Mouse (Mus musculus) megakaryocyte, embryonic 14.5 days (primary cell): ENCODE measurements around the gene Lemd1.

ENCODE experiments used
- FLI1 ChIP-seq: IDR thresholded peaks from 2 replicates; pipeline ENCODE4 v1.6.1; 2012; ENCODE audit warnings: low read length, inconsistent platforms, mixed read lengths
- GATA1 ChIP-seq: IDR thresholded peaks from 3 replicates; pipeline ENCODE4 v1.6.1; 2012; ENCODE audit warnings: mixed read lengths, low read length, inconsistent platforms, borderline replicate concordance

DNA sequence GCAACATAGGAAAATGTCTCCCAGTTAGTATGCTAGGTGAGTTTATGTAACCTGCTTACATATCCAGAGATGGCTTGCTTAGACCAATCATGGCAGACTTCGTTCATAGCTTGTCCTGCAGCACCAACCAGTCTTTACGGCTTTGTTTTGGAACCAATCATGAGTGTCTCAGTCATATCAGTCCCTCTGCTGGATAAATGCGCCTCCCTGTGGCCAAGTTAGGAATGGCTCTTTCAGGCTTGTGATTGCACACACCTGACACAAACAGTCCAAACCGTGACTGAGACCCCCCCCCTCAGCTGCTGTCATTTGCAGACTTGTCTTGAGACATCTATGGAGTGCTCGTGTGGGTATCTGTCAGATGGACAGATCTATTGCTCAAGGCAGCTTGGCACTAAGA lies 69.8 kb downstream of the Lemd1 start:
- no peak for TF ChIP-seq FLI1
- no peak for TF ChIP-seq GATA1
